30 mouse cellular contexts compared by ENCODE assay signal in genomic region chrX:11707330-11707729, GRCm38 (mm10).
A peak's percentile ranks its signal among the peaks of the same experiment; 100 is the strongest.
DNase-seq lines count a peak whose midpoint lies in the region; ATAC-seq and TF ChIP-seq lines count a peak whose summit lies in the region.
"Had no signal": no experiment of that assay in that cellular context is flagged by ENCODE, and none has a peak within 500 bp of the region (broad histone marks: within the 10 kb centered on the region; RNA-seq: fewer than 3 reads in every experiment).

No protein-coding gene starts in this region.

- H3K27ac ChIP-seq in hindbrain, embryonic 13.5 days = 0 out of 2 replicates have a peak overlapping the region, but pooled peaks have one; percentile 30
- no peak overlapping the region for H3K27ac ChIP-seq in hindbrain, embryonic 11.5 days (ENCODE audit: low read depth, low read length)
- 0 out of 2 replicates have a peak overlapping the region, but pooled peaks have one; percentile 33 for H3K27ac ChIP-seq in neural tube, embryonic 13.5 days (replicated peaks)
- no peak overlapping the region for H3K27ac ChIP-seq in neural tube, embryonic 15.5 days (replicated peaks)
- no peak overlapping the region for H3K27ac ChIP-seq in limb, embryonic 10.5 days
- H3K27ac ChIP-seq: embryonic facial prominence, embryonic 13.5 days; forebrain, embryonic 13.5 days; heart, embryonic 10.5 days; heart, embryonic 15.5 days; hindbrain, embryonic 15.5 days; kidney, postnatal 0 days; limb, embryonic 15.5 days; liver, embryonic 13.5 days had no signal

- H3K9ac ChIP-seq in hindbrain, embryonic 13.5 days = no peak overlapping the region
- H3K9ac ChIP-seq in hindbrain, embryonic 11.5 days (ENCODE audit: low read depth, low read length) = no peak overlapping the region
- H3K9ac ChIP-seq in neural tube, embryonic 13.5 days = no peak overlapping the region
- no peak overlapping the region for H3K9ac ChIP-seq in neural tube, embryonic 15.5 days (replicated peaks)
- H3K9ac ChIP-seq: embryonic facial prominence, embryonic 13.5 days; forebrain, embryonic 13.5 days; heart, embryonic 15.5 days; hindbrain, embryonic 15.5 days; limb, embryonic 15.5 days; liver, embryonic 13.5 days had no signal

- peaks cover 31% of the 10 kb centered on the region; the same call in 1 of the 2 replicates for H3K27me3 ChIP-seq in hindbrain, embryonic 13.5 days
- H3K27me3 ChIP-seq in hindbrain, embryonic 11.5 days (ENCODE audit: control insufficient read depth, insufficient read depth, low read length) = peaks cover 6% of the 10 kb centered on the region; the same call in 1 of the 2 replicates
- peaks cover 14% of the 10 kb centered on the region for H3K27me3 ChIP-seq in neural tube, embryonic 13.5 days
- H3K27me3 ChIP-seq in neural tube, embryonic 15.5 days (replicated peaks) = peaks cover 7% of the 10 kb centered on the region
- H3K27me3 ChIP-seq in Patski = peaks cover 3% of the 10 kb centered on the region
- H3K27me3 ChIP-seq in limb, embryonic 10.5 days (ENCODE audit: low read depth, poor library complexity, severe bottlenecking) = peaks cover 100% of the 10 kb centered on the region

- CTCF ChIA-PET in Patski (lab: Charles Lee) = interaction anchor here (0.5 to 1.5 kb wide), 2 partner anchors 27 to 110 kb away, joined by 3 read pairs; no protein-coding TSS in a partner anchor

- H3K36me3 ChIP-seq in hindbrain, embryonic 13.5 days = no peaks in the 10 kb centered on the region
- no peaks in the 10 kb centered on the region for H3K36me3 ChIP-seq in hindbrain, embryonic 11.5 days (ENCODE audit: control insufficient read depth, insufficient read depth, low read length)
- H3K36me3 ChIP-seq in neural tube, embryonic 13.5 days = no peaks in the 10 kb centered on the region
- H3K36me3 ChIP-seq in neural tube, embryonic 15.5 days = no peaks in the 10 kb centered on the region
- H3K36me3 ChIP-seq in limb, embryonic 10.5 days = no peaks in the 10 kb centered on the region
- H3K36me3 ChIP-seq: embryonic facial prominence, embryonic 13.5 days; G1E; heart, embryonic 10.5 days; heart, embryonic 15.5 days; hindbrain, embryonic 15.5 days; limb, embryonic 15.5 days; liver, embryonic 13.5 days had no signal

- H3K4me3 ChIP-seq in hindbrain, embryonic 13.5 days = no peak overlapping the region
- no peak overlapping the region for H3K4me3 ChIP-seq in hindbrain, embryonic 11.5 days (ENCODE audit: low read depth, low read length)
- no peak overlapping the region for H3K4me3 ChIP-seq in neural tube, embryonic 13.5 days
- no peak overlapping the region for H3K4me3 ChIP-seq in neural tube, embryonic 15.5 days (replicated peaks)
- no peak overlapping the region for H3K4me3 ChIP-seq in limb, embryonic 10.5 days
- H3K4me3 ChIP-seq: embryonic facial prominence, embryonic 13.5 days; forebrain, embryonic 13.5 days; heart, embryonic 10.5 days; heart, embryonic 15.5 days; hindbrain, embryonic 15.5 days; limb, embryonic 15.5 days; liver, embryonic 13.5 days had no signal

- H3K9me3 ChIP-seq in hindbrain, embryonic 13.5 days = no peaks in the 10 kb centered on the region
- no peaks in the 10 kb centered on the region for H3K9me3 ChIP-seq in hindbrain, embryonic 11.5 days (ENCODE audit: control insufficient read depth, low read length)
- no peaks in the 10 kb centered on the region for H3K9me3 ChIP-seq in neural tube, embryonic 13.5 days
- no peaks in the 10 kb centered on the region for H3K9me3 ChIP-seq in neural tube, embryonic 15.5 days (replicated peaks)
- no peaks in the 10 kb centered on the region for H3K9me3 ChIP-seq in limb, embryonic 10.5 days (replicated peaks)
- H3K9me3 ChIP-seq: embryonic facial prominence, embryonic 13.5 days; forebrain, embryonic 13.5 days; G1E; heart, embryonic 10.5 days; heart, embryonic 15.5 days; hindbrain, embryonic 15.5 days; limb, embryonic 15.5 days; liver, embryonic 13.5 days had no signal

- in situ Hi-C loops in Patski (cut with MboI; ENCODE audit: low pct_unique_long_range_greater_than_20kb) = no loop called here

- no peak for DNase-seq in hindbrain, embryonic 11.5 days (ENCODE audit: low spot score)
- peak; percentile 59 for DNase-seq in Patski (ENCODE audit: low read depth, low spot score)
- DNase-seq in limb, embryonic 10.5 days (ENCODE audit: low spot score) = peak; percentile 33
- DNase-seq in cerebellum, adult 8-10 months = no peak
- DNase-seq: adrenal gland, postnatal 36 days; cerebellum, adult 18-20 months; cerebellum, postnatal 14 days; gastrocnemius, postnatal 25 days; heart, adult 11 months; kidney, adult 18-20 months; layer of hippocampus, postnatal 36 days; left cerebral cortex, postnatal 4 days; liver, embryonic 13.5 days; lung, adult 2 months; lung, postnatal 14 days; thymus, adult 2 months; thymus, postnatal 4 days had no signal

- whole genome bisulfite sequencing in hindbrain, embryonic 13.5 days = 46% methylated on average over 6 of the region's 6 CpGs
- WGBS in hindbrain, embryonic 11.5 days = 58% methylated on average over 6 of the region's 6 CpGs
- WGBS in neural tube, embryonic 13.5 days = 27% methylated on average over 6 of the region's 6 CpGs
- WGBS in neural tube, embryonic 15.5 days = 39% methylated on average over 6 of the region's 6 CpGs
- 36% methylated on average over 6 of the region's 6 CpGs for WGBS in limb, embryonic 10.5 days

- peaks cover 16% of the 10 kb centered on the region for H3K4me1 ChIP-seq in hindbrain, embryonic 13.5 days (replicated peaks)
- no peaks in the 10 kb centered on the region for H3K4me1 ChIP-seq in hindbrain, embryonic 11.5 days (replicated peaks; ENCODE audit: control insufficient read depth, insufficient read depth, low read length)
- peaks cover 19% of the 10 kb centered on the region for H3K4me1 ChIP-seq in neural tube, embryonic 13.5 days (replicated peaks)
- H3K4me1 ChIP-seq in neural tube, embryonic 15.5 days = peaks cover 15% of the 10 kb centered on the region
- peaks cover 37% of the 10 kb centered on the region for H3K4me1 ChIP-seq in limb, embryonic 10.5 days
- H3K4me1 ChIP-seq: liver, embryonic 13.5 days had no signal

- no peak overlapping the region for H3K4me2 ChIP-seq in hindbrain, embryonic 13.5 days
- H3K4me2 ChIP-seq in hindbrain, embryonic 11.5 days (replicated peaks; ENCODE audit: low read depth, low read length) = no peak overlapping the region
- no peak overlapping the region for H3K4me2 ChIP-seq in neural tube, embryonic 13.5 days
- H3K4me2 ChIP-seq in neural tube, embryonic 15.5 days = no peak overlapping the region
- H3K4me2 ChIP-seq: embryonic facial prominence, embryonic 13.5 days; forebrain, embryonic 13.5 days; heart, embryonic 15.5 days; hindbrain, embryonic 15.5 days; limb, embryonic 15.5 days; liver, embryonic 13.5 days; midbrain, embryonic 11.5 days had no signal

- TF ChIP-seq CTCF in Patski (IDR thresholded peaks at IDR 0.05) = no peak

- no peak for ATAC-seq in hindbrain, embryonic 13.5 days (ENCODE audit: low FRiP score)
- no peak for ATAC-seq in hindbrain, embryonic 11.5 days (ENCODE audit: low FRiP score)
- ATAC-seq in neural tube, embryonic 13.5 days (ENCODE audit: low read depth) = peak; percentile 50
- no peak for ATAC-seq in neural tube, embryonic 15.5 days (ENCODE audit: low FRiP score)
- no peak for ATAC-seq in Patski
- ATAC-seq: forebrain, embryonic 13.5 days; inflammation-experienced regulatory T-cells, adult 6 months had no signal

- POLR2A ChIA-PET in Patski (lab: Charles Lee) = no interaction called here

Comparison
In these comparisons a context has a peak if more than half of its experiments do, and no peak if none do; other contexts are left out.
1. H3K27ac ChIP-seq: peak in hindbrain, embryonic 13.5 days (single experiment) and neural tube, embryonic 13.5 days (single experiment); none in hindbrain, embryonic 11.5 days (single experiment), neural tube, embryonic 15.5 days (single experiment) and limb, embryonic 10.5 days (single experiment).
2. DNase-seq: peak in Patski (single experiment) and limb, embryonic 10.5 days (single experiment); none in hindbrain, embryonic 11.5 days (single experiment) and cerebellum, adult 8-10 months (single experiment).